ENCODE assay signal across 8 mouse cellular contexts in the genomic region with DNA sequence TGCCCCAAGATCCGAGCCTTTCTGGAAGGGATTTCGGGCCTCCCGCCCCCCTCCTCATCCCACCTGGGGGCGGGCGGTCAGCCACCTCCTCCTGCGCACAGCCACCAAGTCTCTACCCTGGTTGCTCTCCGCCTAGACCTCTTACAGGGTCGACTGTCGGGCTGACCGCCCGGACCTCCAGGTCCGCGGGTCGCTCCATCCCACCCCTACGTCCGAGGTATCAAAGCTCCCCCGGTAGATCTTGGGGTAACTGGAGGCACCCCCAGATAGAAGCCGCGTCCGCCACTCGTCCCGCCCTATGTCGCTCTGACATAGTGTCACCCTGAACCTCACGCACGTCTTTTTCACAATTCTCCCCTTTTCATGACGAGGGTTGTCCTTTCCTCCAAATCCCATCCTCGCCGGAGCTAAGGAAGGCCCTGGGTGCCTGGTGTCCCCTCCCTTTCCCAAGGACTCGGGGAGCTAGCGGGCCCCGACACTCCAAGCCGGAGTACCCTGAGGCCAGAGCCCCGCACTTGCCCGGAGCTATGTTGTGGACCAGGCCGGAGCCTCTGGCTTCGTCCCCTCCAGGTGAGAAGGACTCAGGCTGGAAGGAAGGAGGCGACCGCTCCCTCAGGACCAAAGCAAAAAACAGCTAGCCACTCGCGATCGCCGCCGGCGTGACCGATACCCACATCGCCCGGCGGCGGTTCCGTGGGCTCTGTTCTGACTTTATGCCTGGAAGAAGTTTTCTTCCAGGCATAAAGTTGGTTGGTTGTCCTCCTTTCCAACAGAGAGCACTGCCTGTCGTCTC.
A peak's percentile ranks its signal among the peaks of the same experiment; 100 is the strongest.
DNase-seq lines count a peak whose midpoint lies in the region; ATAC-seq and TF ChIP-seq lines count a peak whose summit lies in the region.

No protein-coding gene starts in this region.

- H3K4me3 ChIP-seq in bone marrow, adult 2 months (replicated peaks; ENCODE audit: control insufficient read depth, low read depth, low read length): peak overlapping the region; percentile 74
- peak overlapping the region; percentile 50 for H3K4me3 ChIP-seq in forebrain, embryonic 10.5 days
- H3K4me3 ChIP-seq in hindbrain, embryonic 12.5 days: peak overlapping the region; percentile 37
- peak overlapping the region; percentile 50 for H3K4me3 ChIP-seq in liver, embryonic 12.5 days
- peak overlapping the region; percentile 43 for H3K4me3 ChIP-seq in neural tube, embryonic 13.5 days

- H3K4me1 ChIP-seq in bone marrow, adult 2 months (ENCODE audit: control insufficient read depth, insufficient read depth, low read length): no peaks in the 10 kb centered on the region
- peaks cover 27% of the 10 kb centered on the region for H3K4me1 ChIP-seq in forebrain, embryonic 10.5 days
- peaks cover 19% of the 10 kb centered on the region for H3K4me1 ChIP-seq in hindbrain, embryonic 12.5 days
- H3K4me1 ChIP-seq in liver, embryonic 12.5 days: peaks cover 16% of the 10 kb centered on the region
- H3K4me1 ChIP-seq in neural tube, embryonic 13.5 days (replicated peaks): peaks cover 26% of the 10 kb centered on the region

- no peak for TF ChIP-seq CTCF in bone marrow, adult 2 months (IDR thresholded peaks at IDR 0.05; ENCODE audit: control insufficient read depth, insufficient read depth, low read length)

- H3K36me3 ChIP-seq in forebrain, embryonic 10.5 days (replicated peaks): no peaks in the 10 kb centered on the region
- H3K36me3 ChIP-seq in hindbrain, embryonic 12.5 days: no peaks in the 10 kb centered on the region
- no peaks in the 10 kb centered on the region for H3K36me3 ChIP-seq in liver, embryonic 12.5 days
- no peaks in the 10 kb centered on the region for H3K36me3 ChIP-seq in neural tube, embryonic 13.5 days

- DNase-seq in left cerebral cortex, postnatal 4 days: peak; percentile 11
- no peak for DNase-seq in left cerebral cortex, postnatal 14 days (ENCODE audit: low spot score in 2 of 2)
- peak; percentile 40 for DNase-seq in forebrain, embryonic 10.5 days (ENCODE audit: extremely low spot score, low spot score)

- peak overlapping the region; percentile 57 for H3K9ac ChIP-seq in hindbrain, embryonic 12.5 days
- H3K9ac ChIP-seq in liver, embryonic 12.5 days: peak overlapping the region; percentile 34; the same call in 1 of the 2 replicates
- H3K9ac ChIP-seq in neural tube, embryonic 13.5 days: peak overlapping the region; percentile 66

- peak; percentile 63 for ATAC-seq in hindbrain, embryonic 12.5 days (ENCODE audit: low FRiP score)
- ATAC-seq in liver, embryonic 12.5 days: no peak
- peak; percentile 65 for ATAC-seq in neural tube, embryonic 13.5 days (ENCODE audit: low read depth)
- no peak for ATAC-seq in erythroid progenitor cell, adult 5-6 weeks (replicated peaks; ENCODE audit: low FRiP score, poor library complexity, severe bottlenecking)

- no peaks in the 10 kb centered on the region for H3K9me3 ChIP-seq in forebrain, embryonic 10.5 days
- H3K9me3 ChIP-seq in hindbrain, embryonic 12.5 days (replicated peaks): no peaks in the 10 kb centered on the region
- no peaks in the 10 kb centered on the region for H3K9me3 ChIP-seq in liver, embryonic 12.5 days (replicated peaks)
- no peaks in the 10 kb centered on the region for H3K9me3 ChIP-seq in neural tube, embryonic 13.5 days

- intact Hi-C loops in left cerebral cortex, postnatal 4 days (cut with DNase I): no loop called here
- intact Hi-C loops in left cerebral cortex, postnatal 14 days (cut with DNase I): no loop called here

- peak overlapping the region; percentile 58 for H3K4me2 ChIP-seq in hindbrain, embryonic 12.5 days (replicated peaks)
- peak overlapping the region; percentile 75 for H3K4me2 ChIP-seq in liver, embryonic 12.5 days
- H3K4me2 ChIP-seq in neural tube, embryonic 13.5 days: peak overlapping the region; percentile 76

- peak; percentile 13; the same call in 1 of the 2 replicates for TF ChIP-seq POLR2A in bone marrow, adult 2 months (IDR thresholded peaks at IDR 0.05; ENCODE audit: borderline replicate concordance, control insufficient read depth, low read depth, low read length)

- peaks cover 96% of the 10 kb centered on the region for H3K27me3 ChIP-seq in forebrain, embryonic 10.5 days (ENCODE audit: poor library complexity, severe bottlenecking)
- H3K27me3 ChIP-seq in hindbrain, embryonic 12.5 days: peaks cover 59% of the 10 kb centered on the region
- peaks cover 44% of the 10 kb centered on the region for H3K27me3 ChIP-seq in liver, embryonic 12.5 days (replicated peaks)
- peaks cover 75% of the 10 kb centered on the region for H3K27me3 ChIP-seq in neural tube, embryonic 13.5 days

- under 1% methylated on average over 51 of the region's 51 CpGs for WGBS in bone marrow, adult 2 months
- under 1% methylated on average over 51 of the region's 51 CpGs for WGBS in forebrain, embryonic 10.5 days
- WGBS in hindbrain, embryonic 12.5 days: under 1% methylated on average over 51 of the region's 51 CpGs
- 2% methylated on average over 51 of the region's 51 CpGs for WGBS in liver, embryonic 12.5 days (ENCODE audit: insufficient replicate concordance)
- WGBS in neural tube, embryonic 13.5 days: under 1% methylated on average over 51 of the region's 51 CpGs

- H3K27ac ChIP-seq in bone marrow, adult 2 months (ENCODE audit: control insufficient read depth, insufficient read depth, low read depth, low read length, poor library complexity): peak overlapping the region; percentile 66
- peak overlapping the region; percentile 74; the same call in 1 of the 2 replicates for H3K27ac ChIP-seq in forebrain, embryonic 10.5 days
- no peak overlapping the region for H3K27ac ChIP-seq in hindbrain, embryonic 12.5 days
- no peak overlapping the region for H3K27ac ChIP-seq in liver, embryonic 12.5 days
- no peak overlapping the region for H3K27ac ChIP-seq in neural tube, embryonic 13.5 days (replicated peaks)

Comparison
In these comparisons a context has a peak if more than half of its experiments do, and no peak if none do; other contexts are left out.
1. DNase-seq: peak in left cerebral cortex, postnatal 4 days (single experiment) and forebrain, embryonic 10.5 days (single experiment); none in left cerebral cortex, postnatal 14 days (0 of 2).
2. H3K27ac ChIP-seq: peak in bone marrow, adult 2 months (single experiment) and forebrain, embryonic 10.5 days (single experiment); none in hindbrain, embryonic 12.5 days (single experiment), liver, embryonic 12.5 days (single experiment) and neural tube, embryonic 13.5 days (single experiment).
3. ATAC-seq: peak in hindbrain, embryonic 12.5 days (single experiment) and neural tube, embryonic 13.5 days (single experiment); none in liver, embryonic 12.5 days (single experiment) and erythroid progenitor cell, adult 5-6 weeks (single experiment).
4. Peak in every context shown above with its lines, with median percentiles within 50 percentile points of each other: H3K4me3 ChIP-seq, H3K4me2 ChIP-seq and H3K9ac ChIP-seq.